Mouse (Mus musculus): ENCODE data around the gene Igsf9.

DNA sequence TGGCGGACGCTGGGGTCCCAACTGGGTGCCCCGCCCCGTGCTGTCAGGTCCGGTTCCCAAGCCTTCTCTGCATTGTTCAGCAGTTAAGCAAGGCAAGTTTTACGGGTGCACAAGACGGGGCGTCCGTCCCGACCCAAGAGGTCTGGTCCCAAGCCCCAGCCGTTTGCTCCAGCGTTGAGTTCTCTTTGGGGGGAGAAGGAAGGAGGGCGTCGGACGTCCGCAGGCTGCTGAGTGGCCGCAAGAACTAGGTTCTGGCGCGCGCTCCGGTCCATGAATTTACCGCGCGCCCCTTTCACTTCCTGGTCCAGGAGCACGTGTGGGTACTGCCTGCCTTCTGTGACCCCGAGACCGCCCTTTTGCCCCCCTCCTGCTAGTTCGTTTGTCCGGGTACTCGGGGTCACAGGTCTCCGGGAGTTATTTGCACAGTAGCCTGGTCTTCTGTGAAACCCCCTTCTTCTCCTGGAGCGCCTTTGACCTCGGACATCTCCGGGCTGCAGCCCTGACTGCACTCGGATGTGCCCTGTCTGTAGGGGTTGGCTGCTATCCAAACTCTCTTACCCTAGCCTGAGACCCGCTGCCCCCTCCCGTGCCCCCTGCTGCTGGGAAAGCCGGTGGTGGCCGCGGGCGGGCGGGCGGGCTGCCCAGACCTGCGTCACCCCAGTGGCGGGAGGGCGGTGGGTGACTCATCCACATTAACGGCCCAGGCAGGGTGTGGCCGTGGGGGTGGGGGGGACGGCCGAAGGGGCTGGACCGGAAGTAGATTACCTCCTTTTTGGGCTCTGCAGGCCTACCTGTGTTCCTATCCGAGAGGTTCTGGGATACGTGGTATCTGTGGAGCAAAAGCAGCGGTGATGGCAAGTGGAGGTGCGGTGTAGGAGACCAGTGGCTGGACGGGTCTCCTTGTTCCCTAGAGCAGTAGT, 19.1 kb downstream of the Igsf9 start:
- no peak for TF ChIP-seq CTCF (IDR thresholded peaks at IDR 0.05; ENCODE audit: low read depth, low read length)
- 0 out of 2 replicates have a peak, but pooled peaks have one; percentile 54 for TF ChIP-seq EP300 (IDR thresholded peaks at IDR 0.05; ENCODE audit: insufficient read depth, low read depth, low read length)
